Mouse (Mus musculus) ES-Bruce4 (cell line): ENCODE results near the gene Mtmr3. TPM values are rescaled to one million over a fixed set of nuclear protein-coding genes. Genes with fewer than 3 reads are reported as not detected.
"Not testable (repeated sequence)": the region's sequence is repeated elsewhere in the genome, so short reads cannot be mapped to it uniquely, and the experiment has no call there.

ENCODE experiments used
- H3K27ac ChIP-seq: 2 replicates; pipeline ENCODE4 v1.5.1; 2012; ENCODE audit warnings: low read length, inconsistent platforms; ENCODE audit not compliant: insufficient read depth
- H3K27me3 ChIP-seq: 2 replicates; pipeline ENCODE4 v1.6.1; 2012; ENCODE audit warnings: mild to moderate bottlenecking, low read length, inconsistent platforms; ENCODE audit not compliant: control insufficient read depth, poor library complexity, insufficient read depth, severe bottlenecking
- H3K36me3 ChIP-seq: 2 replicates; pipeline ENCODE4 v1.6.1; 2012; ENCODE audit warnings: inconsistent platforms, mild to moderate bottlenecking, low read length, moderate library complexity; ENCODE audit not compliant: control insufficient read depth, poor library complexity, insufficient read depth, severe bottlenecking
- H3K4me1 ChIP-seq: one replicate; pipeline ENCODE4 v1.8.1; 2011; ENCODE audit warnings: low read length; ENCODE audit not compliant: control insufficient read depth, insufficient read depth
- H3K4me3 ChIP-seq: 2 replicates; pipeline ENCODE4 v1.5.1; 2011; ENCODE audit warnings: low read depth, mild to moderate bottlenecking, low read length
- H3K9ac ChIP-seq: 2 replicates; pipeline ENCODE4 v1.6.1; 2012; ENCODE audit warnings: low read depth, mild to moderate bottlenecking, inconsistent platforms; ENCODE audit not compliant: poor library complexity, severe bottlenecking
- H3K9me3 ChIP-seq: replicated peaks from 2 replicates; pipeline ENCODE4 v1.6.1; 2012; ENCODE audit warnings: mild to moderate bottlenecking, low read length, inconsistent platforms; ENCODE audit not compliant: control insufficient read depth, poor library complexity, insufficient read depth, severe bottlenecking
- CTCF ChIP-seq: IDR thresholded peaks from one replicate; pipeline ENCODE4 v1.8.1; 2011; ENCODE audit warnings: low read depth, low read length
- EP300 ChIP-seq: IDR thresholded peaks from 2 replicates; pipeline ENCODE4 v1.6.1; 2011; ENCODE audit warnings: low read depth, low read length; ENCODE audit not compliant: insufficient read depth
- POLR2A ChIP-seq: IDR thresholded peaks from one replicate; pipeline ENCODE4 v1.8.1; 2011; ENCODE audit warnings: low read length; ENCODE audit not compliant: insufficient read depth
- polyA plus RNA-seq: library from polyadenylated mRNA; stranded (reverse); fragments of >200 nt; gene quantifications from 2 replicates; pipeline ENCODE4 v1.2.4, GENCODE M21; 2011; ENCODE audit warnings: low read depth; ENCODE audit not compliant: missing spikeins, insufficient read depth, insufficient read length

Mtmr3 gene
- polyA plus RNA-seq, 1 experiment: 26.8 TPM

GRCm38 (mm10) chr11:4545401-4545800 lies 49.3 kb downstream of the Mtmr3 start:
- Histone ChIP-seq H3K27me3 (no peaks in the 10 kb centered on the region), H3K4me3 (no peak overlapping the region), H3K4me1 (no peaks in the 10 kb centered on the region), H3K36me3 (no peaks in the 10 kb centered on the region), H3K27ac (no peak overlapping the region), H3K9ac (no peak overlapping the region), H3K9me3 (no peaks in the 10 kb centered on the region)
- TF ChIP-seq CTCF (no peak), EP300 (no peak), POLR2A (no peak)

- not testable (repeated sequence) for H3K27me3 ChIP-seq, H3K27ac ChIP-seq, H3K9me3 ChIP-seq, H3K4me3 ChIP-seq, H3K36me3 ChIP-seq, H3K9ac ChIP-seq, H3K4me1 ChIP-seq
Measured at GRCm38 (mm10) chr11:4544627-4544921, 50.1 kb downstream of the Mtmr3 start.

GRCm38 (mm10) chr11:4543746-4544626 lies 50.7 kb downstream of the Mtmr3 start:
- no peaks in the 10 kb centered on the region for H3K36me3 ChIP-seq
- no peaks in the 10 kb centered on the region for H3K27me3 ChIP-seq
- TF ChIP-seq CTCF (no peak), POLR2A (no peak), EP300 (no peak)
- H3K27ac ChIP-seq: no peak overlapping the region
- H3K9me3 ChIP-seq: no peaks in the 10 kb centered on the region
- no peak overlapping the region for H3K9ac ChIP-seq
- no peaks in the 10 kb centered on the region for H3K4me1 ChIP-seq
- H3K4me3 ChIP-seq: no peak overlapping the region

- no peaks in the 10 kb centered on the region for H3K36me3 ChIP-seq
- no peak overlapping the region for H3K9ac ChIP-seq
- no peaks in the 10 kb centered on the region for H3K4me1 ChIP-seq
- H3K27me3 ChIP-seq: no peaks in the 10 kb centered on the region
- TF ChIP-seq EP300 (no peak), POLR2A (no peak), CTCF (no peak)
- no peak overlapping the region for H3K27ac ChIP-seq
- no peak overlapping the region for H3K4me3 ChIP-seq
- H3K9me3 ChIP-seq: no peaks in the 10 kb centered on the region
Measured at GRCm38 (mm10) chr11:4543040-4543551, 51.6 kb downstream of the Mtmr3 start.

GRCm38 (mm10) chr11:4536645-4537044 lies 58.0 kb downstream of the Mtmr3 start:
- Histone ChIP-seq H3K9ac (no peak overlapping the region), H3K4me1 (peaks cover 1% of the 10 kb centered on the region), H3K36me3 (no peaks in the 10 kb centered on the region), H3K9me3 (no peaks in the 10 kb centered on the region), H3K27ac (no peak overlapping the region), H3K4me3 (no peak overlapping the region), H3K27me3 (no peaks in the 10 kb centered on the region)
- no peak for TF ChIP-seq POLR2A
- TF ChIP-seq EP300: no peak
- no peak for TF ChIP-seq CTCF

GRCm38 (mm10) chr11:4527132-4527531 lies 67.5 kb downstream of the Mtmr3 start:
- Histone ChIP-seq H3K27ac (no peak overlapping the region), H3K27me3 (no peaks in the 10 kb centered on the region), H3K4me3 (no peak overlapping the region), H3K9me3 (no peaks in the 10 kb centered on the region), H3K4me1 (peaks cover 1% of the 10 kb centered on the region), H3K9ac (no peak overlapping the region), H3K36me3 (peaks cover 4% of the 10 kb centered on the region)
- no peak for TF ChIP-seq CTCF
